Mouse (Mus musculus): ENCODE measurements around the gene Dagla. TPM values are rescaled to one million over a fixed set of nuclear protein-coding genes. Genes with fewer than 3 reads are reported as not detected.

The Dagla gene
- total RNA-seq, 2 experiments from 2014 or later = not detected

- no peak for ATAC-seq (ENCODE audit: poor library complexity, severe bottlenecking)
Measured at GRCm38 (mm10) chr19:10286458-10286872, 18.2 kb downstream of the Dagla start.

DNA sequence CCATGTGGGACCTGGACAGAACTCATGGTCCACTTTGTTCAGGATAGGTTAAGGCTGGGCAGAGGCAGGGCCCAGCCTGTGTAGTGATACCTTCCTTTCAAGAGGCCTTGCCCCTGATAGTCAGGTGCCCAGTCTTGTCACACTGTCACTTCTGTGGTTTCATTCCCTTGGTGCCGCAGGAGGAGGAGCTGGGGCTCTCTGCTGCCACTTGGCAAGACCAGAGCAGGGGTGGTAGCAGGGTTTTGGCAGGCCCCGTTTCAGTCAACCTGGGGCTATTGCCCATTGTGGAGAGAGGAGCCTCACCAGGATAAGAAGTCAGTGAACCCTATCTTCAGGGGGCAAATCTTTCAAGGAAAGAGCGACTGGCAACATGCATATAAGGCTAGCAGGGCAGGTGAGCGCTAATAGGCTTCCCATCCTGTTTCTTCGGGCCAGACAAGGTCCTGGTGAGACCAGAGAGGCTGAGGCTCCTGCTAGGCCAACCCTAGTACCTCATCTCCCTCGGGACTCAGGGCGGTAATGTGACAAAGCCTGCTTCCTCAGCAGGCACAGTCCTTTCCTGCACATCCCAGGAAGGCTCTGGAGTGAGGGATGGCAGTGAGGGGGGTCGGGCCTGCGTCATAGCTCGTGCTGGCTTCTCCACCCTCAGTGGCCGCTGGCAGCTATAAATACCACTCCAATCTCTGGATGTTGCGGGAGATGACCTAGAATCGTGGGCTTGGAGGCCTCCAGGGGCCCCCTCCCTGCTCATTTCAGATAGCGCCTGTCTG lies 23.7 kb downstream of the Dagla start:
- no peak for ATAC-seq (ENCODE audit: poor library complexity, severe bottlenecking)

DNA sequence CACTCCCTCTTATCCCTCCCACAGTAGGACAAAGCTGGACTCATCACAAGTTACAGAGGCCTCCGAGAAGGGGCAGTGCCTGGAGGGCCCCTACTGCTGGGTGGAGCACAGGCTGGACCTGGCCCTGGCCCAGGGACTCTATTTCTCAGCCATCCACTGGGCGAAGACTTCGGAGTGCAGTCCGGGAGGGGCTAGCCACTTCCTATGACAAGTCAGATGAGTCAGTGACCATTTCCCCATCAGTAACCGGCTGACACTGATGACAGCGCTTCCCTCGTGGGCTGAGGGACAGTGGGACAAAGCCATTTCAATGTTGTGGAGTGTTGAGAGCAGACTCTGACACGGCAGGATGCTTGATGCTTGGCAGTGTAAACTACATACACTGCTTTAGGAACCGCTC lies 25.0 kb downstream of the Dagla start:
- peak; percentile 94 for ATAC-seq (ENCODE audit: poor library complexity, severe bottlenecking)

GRCm38 (mm10) chr19:10278669-10279324 lies 25.9 kb downstream of the Dagla start:
- ATAC-seq (ENCODE audit: poor library complexity, severe bottlenecking) = no peak

DNA sequence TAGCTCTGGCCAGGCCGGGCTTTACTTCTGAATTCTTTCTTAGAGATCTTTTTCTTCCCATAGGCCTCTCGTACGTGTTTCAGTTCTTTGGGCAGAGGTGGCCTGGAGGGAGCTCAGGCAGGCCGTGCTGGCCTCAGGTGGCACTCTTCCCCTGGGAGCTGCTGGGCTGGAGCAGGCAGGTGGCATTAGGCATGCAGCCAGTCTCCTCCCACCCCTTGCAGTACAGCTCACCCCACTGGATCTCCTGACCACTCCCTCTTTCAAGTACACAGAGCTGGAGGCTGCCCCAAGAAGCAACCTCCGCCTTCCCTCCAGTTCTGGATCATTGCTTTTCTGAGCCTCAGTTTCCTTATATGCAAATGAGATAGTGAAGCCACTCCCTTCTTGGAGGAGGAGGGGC lies 26.9 kb downstream of the Dagla start:
- ATAC-seq (ENCODE audit: poor library complexity, severe bottlenecking) = no peak

GRCm38 (mm10) chr19:10277331-10277730 lies 27.3 kb downstream of the Dagla start:
- ATAC-seq (ENCODE audit: poor library complexity, severe bottlenecking) = no peak

GRCm38 (mm10) chr19:10276483-10277144 lies 28.1 kb downstream of the Dagla start:
- ATAC-seq (ENCODE audit: poor library complexity, severe bottlenecking) = no peak

DNA sequence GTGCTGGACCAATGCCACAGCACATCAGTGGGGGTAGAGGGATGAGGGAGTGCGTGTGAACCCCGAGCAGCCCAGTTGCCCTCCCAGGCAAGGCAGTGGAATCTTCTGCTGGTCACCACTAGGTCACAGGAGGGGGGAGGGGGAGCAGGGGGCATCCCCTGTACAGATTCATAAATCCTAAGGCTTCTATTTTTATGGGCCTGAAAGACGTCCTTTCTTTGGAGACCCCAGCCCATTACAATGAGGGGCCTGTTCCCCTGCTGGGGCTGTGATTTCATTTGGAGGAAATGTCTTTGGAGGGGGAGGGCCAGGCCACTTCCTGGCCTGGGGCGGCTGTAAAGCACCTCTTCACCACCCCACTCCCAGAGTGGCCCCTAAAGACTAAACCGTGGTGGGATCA lies 30.6 kb downstream of the Dagla start:
- no peak for ATAC-seq (ENCODE audit: poor library complexity, severe bottlenecking)

DNA sequence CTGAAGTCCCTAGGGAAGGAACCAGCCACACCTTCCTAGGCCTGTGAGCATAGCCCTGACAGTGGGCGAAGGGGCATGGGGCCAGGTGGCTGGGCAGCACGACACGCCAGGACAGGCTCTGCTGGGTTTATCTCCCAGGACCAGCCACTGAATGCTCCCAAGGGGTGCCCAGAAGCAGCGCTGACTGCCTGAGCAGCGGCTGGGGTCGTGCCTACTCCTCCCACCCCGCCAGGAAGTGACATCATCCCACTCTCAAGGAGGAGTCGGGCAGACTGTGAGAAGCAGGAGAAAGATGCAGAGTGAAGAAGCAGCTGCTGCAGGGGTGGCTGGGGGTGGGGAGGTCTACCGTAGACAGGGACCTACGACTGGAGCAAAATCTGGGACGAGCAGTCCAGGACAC lies 31.9 kb downstream of the Dagla start:
- ATAC-seq (ENCODE audit: poor library complexity, severe bottlenecking) = no peak

DNA sequence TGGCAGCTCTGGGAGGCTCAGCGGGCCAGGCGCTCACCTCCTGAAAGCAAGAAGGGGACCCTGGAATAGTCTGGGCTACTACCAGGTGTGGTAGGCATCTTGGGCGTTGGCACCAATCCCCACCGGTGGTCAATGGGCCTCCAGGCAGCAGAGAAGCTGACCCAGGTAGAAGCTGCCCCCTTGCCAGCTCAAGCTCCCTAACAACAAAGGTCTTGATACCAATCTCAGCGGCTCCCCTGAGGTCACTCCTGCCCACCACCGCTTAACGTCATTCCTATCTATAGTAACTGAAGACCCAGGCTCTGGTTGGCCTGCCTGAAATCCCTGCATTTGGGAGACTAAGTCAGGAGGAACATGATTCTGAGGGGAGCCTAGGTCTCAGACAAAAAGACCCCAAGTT lies 33.1 kb downstream of the Dagla start:
- ATAC-seq (ENCODE audit: poor library complexity, severe bottlenecking) = no peak

DNA sequence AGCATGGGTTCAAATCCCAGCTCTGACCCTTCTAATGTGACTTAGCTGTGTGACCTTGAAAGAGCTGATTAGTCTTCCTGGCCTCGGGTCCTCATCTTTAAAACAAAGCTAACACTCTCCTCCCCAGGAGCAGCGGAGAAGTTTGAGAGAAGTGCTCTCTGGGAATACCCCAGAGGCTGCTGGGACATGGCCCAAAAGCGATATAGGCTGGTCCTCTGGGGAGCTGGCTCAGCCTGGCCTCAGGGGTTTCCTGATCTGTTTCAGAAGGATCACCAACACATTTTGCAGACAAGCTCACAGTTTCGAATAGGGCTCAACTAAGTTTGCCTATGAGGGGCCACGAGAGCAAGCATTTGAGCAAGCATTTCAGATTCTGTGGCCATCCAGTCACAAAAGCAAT lies 34.3 kb downstream of the Dagla start:
- no peak for ATAC-seq (ENCODE audit: poor library complexity, severe bottlenecking)

DNA sequence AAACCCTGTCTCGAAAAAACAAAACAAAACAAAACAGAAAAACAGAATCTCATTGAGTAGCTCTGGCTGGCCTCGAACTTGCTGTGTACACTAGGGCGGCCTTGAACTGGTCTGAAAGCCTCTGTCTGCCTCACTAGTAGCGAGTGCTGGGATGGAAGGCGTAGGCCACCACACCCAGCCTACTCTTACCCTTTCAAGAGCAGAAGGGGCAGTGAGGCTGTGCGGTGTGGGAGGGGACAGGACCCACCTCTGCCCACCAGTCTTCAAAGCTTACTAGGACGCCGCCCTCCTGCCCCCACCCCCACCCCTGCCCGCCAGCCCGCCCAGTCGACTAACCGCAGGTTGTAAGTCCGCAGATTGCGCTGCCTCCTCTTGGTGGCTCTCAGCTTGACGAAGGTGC lies 35.8 kb downstream of the Dagla start:
- ATAC-seq (ENCODE audit: poor library complexity, severe bottlenecking) = no peak

- no peak for ATAC-seq (ENCODE audit: poor library complexity, severe bottlenecking)
Measured at GRCm38 (mm10) chr19:10267953-10268352, 36.7 kb downstream of the Dagla start.

DNA sequence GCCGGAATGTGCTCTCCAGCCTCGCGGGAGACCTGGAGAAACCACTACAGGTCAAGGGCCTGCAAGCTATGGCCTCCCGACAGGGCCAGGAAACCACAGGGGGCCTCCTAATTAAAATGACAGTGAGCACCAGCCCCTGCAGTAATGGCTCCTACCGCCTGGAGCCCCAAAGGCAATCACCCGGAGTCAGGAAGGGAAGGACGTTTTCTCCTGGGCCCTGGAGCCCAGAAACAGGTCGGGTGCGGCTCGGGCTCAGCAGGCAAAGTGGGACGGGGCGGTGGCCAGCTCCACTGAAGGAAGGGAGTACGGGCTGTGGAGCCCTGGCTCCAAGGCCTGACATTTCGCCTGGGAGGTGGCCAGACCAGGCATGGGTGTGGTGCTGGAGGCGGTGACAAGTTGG lies 37.6 kb downstream of the Dagla start:
- ATAC-seq (ENCODE audit: poor library complexity, severe bottlenecking) = no peak

DNA sequence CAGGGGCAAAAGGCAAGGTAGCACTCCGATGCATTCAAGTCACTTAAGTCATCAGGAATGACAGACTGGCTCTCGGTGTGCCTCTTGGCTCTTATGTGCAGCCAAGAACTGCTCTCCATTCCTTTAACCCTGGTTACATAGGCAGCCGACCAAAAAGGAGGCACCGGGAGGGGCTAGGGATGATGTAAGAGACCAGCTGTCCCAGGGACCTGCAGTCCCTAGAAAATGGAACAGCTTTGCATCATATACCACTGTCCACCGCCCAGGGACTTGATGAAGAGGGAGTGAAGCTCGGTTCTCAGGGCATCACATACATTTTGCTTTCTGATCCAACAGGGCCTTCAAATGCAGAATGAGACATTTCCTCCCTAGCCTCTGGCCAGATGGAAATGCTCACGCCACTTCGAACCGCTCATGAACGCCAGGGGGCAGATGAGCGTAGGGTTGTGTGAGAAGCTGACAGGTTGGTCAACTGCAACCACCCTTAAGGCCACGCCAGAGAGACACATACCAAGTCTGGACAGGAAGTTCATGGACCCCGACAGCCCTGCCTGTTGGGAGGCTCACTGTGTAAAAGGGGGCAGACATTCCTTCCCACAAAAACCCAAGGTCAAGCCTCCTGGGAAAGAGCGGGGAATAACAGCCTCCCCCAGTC lies 38.4 kb downstream of the Dagla start:
- ATAC-seq (ENCODE audit: poor library complexity, severe bottlenecking) = peak; percentile 76

- no peak for ATAC-seq (ENCODE audit: poor library complexity, severe bottlenecking)
Measured at GRCm38 (mm10) chr19:10261369-10261768, 43.3 kb downstream of the Dagla start.

DNA sequence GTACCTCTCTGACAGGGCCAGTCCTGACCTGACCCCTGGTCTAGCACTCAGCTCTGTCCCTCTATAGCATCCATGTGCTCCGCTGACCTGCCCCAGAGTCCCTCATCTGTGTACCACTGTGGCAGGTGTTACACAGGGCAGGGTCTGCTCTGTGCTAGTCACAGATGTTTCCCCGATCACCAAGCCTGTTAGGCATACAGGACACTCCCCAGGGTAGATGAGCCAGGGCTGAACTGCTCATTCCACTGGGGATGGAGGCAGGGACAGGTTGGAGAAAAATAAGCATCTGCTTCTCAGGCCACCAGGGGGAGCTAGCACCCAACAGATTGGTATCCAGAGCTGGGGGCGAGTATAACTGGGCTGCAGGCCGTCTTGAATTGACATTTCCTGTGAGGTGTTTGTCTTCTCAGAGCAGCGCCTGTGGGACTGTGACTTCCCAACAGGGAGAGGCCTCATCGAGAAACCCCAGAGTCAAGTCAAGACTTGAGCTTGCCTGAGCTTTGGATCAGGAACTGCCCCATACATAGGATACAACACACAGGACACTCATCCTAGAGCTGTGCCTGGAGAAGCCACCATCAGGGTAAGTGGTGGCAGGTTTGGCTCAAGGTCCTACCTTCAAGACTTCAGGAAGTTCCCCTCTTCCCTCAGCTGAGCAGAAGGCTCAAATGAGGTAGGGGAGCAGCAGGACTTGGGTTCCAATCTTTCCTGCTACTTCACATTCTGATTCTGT lies 46.2 kb downstream of the Dagla start:
- ATAC-seq (ENCODE audit: poor library complexity, severe bottlenecking) = peak; percentile 62

DNA sequence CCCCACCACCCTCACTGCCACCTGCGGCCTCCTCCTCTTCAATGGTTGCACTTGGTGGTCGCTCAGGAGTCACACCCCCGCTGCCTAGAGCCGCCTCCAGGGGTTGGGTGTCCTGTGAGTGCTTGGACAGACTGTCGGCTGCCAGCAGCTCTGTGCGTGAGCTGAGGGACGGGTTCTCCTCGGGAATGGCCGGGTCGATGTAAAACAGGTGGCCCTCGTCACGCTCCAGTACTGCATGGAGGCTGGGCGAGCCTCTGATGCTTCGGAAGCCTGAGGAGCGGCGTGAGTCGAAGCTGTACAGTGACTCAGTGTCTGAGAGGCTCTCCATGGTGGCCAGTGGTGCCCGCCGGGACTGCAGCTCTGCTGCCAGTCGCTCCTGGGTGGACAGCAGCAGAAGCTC lies 56.5 kb downstream of the Dagla start:
- ATAC-seq (ENCODE audit: poor library complexity, severe bottlenecking) = no peak

GRCm38 (mm10) chr19:10247165-10247564 lies 57.5 kb downstream of the Dagla start:
- ATAC-seq (ENCODE audit: poor library complexity, severe bottlenecking) = no peak

- ATAC-seq (ENCODE audit: poor library complexity, severe bottlenecking) = no peak
Measured at GRCm38 (mm10) chr19:10244183-10244582, 60.5 kb downstream of the Dagla start.

GRCm38 (mm10) chr19:10242916-10243315 lies 61.8 kb downstream of the Dagla start:
- no peak for ATAC-seq (ENCODE audit: poor library complexity, severe bottlenecking)
